Mouse (Mus musculus): ENCODE data around the gene Ssbp2.

GRCm38 (mm10) chr13:91635957-91636356, 175.9 kb downstream of the Ssbp2 start:
- TF ChIP-seq POLR2A (IDR thresholded peaks at IDR 0.05; ENCODE audit: control insufficient read depth in 1 of 2, insufficient read depth in 1 of 2, low read depth in 1 of 2, low read length in 2 of 2, poor library complexity in 1 of 2) (no peak), GATA1 (IDR thresholded peaks at IDR 0.05; ENCODE audit: low read depth, low read length) (no peak), ZC3H11A (IDR thresholded peaks at IDR 0.05; ENCODE audit: low read depth, low read length) (no peak), MYC (IDR thresholded peaks at IDR 0.05; ENCODE audit: low read depth, low read length) (no peak), KAT2A (conservative IDR thresholded peaks at IDR 0.05; ENCODE audit: low read depth, low read length) (no peak), EP300 (IDR thresholded peaks at IDR 0.05; ENCODE audit: low read depth in 1 of 2, low read length in 2 of 2) (no peak), CTCF (IDR thresholded peaks at IDR 0.05 in 2 of 3, conservative IDR thresholded peaks at IDR 0.05 in 1 of 3; ENCODE audit: control insufficient read depth in 1 of 3, insufficient read depth in 1 of 3, low read depth in 2 of 3, low read length in 3 of 3, poor library complexity in 1 of 3, severe bottlenecking in 1 of 3) (no peak), NELFE (IDR thresholded peaks at IDR 0.05; ENCODE audit: low read depth, low read length) (no peak), MAZ (IDR thresholded peaks at IDR 0.05; ENCODE audit: low read depth, low read length) (no peak), TBP (IDR thresholded peaks at IDR 0.05; ENCODE audit: low read depth, low read length) (no peak), ZNF384 (IDR thresholded peaks at IDR 0.05; ENCODE audit: low read depth, low read length) (no peak), USF1 (IDR thresholded peaks at IDR 0.05; ENCODE audit: low read depth, low read length) (no peak), POLR2AphosphoS5 (IDR thresholded peaks at IDR 0.05; ENCODE audit: borderline replicate concordance, low read depth, low read length) (no peak)

All from MEL (cell line).